Mouse (Mus musculus): Measurements from ENCODE around the gene Ttk. TPM values are rescaled to one million over a fixed set of nuclear protein-coding genes. Genes with fewer than 3 reads are reported as not detected.
A peak's percentile ranks its signal among the peaks of the same experiment; 100 is the strongest.

Ttk gene
- polyA plus RNA-seq, 1 experiment: 6.6 TPM

GRCm38 (mm10) chr9:83902086-83902485 lies 67.6 kb downstream of the Ttk start:
- no peak for DNase-seq (ENCODE audit: low read depth)
- no peak for TF ChIP-seq POLR2A (IDR thresholded peaks at IDR 0.05; ENCODE audit: borderline replicate concordance, extremely low read depth, insufficient read depth, insufficient read length, poor library complexity, severe bottlenecking)
- no peak for TF ChIP-seq CTCF (IDR thresholded peaks at IDR 0.05; ENCODE audit: borderline replicate concordance, extremely low read depth, insufficient read depth, insufficient read length)

- TF ChIP-seq POLR2A (IDR thresholded peaks at IDR 0.05; ENCODE audit: borderline replicate concordance, extremely low read depth, insufficient read depth, insufficient read length, poor library complexity, severe bottlenecking) (no peak), CTCF (IDR thresholded peaks at IDR 0.05; ENCODE audit: borderline replicate concordance, extremely low read depth, insufficient read depth, insufficient read length) (no peak)
- DNase-seq (ENCODE audit: low read depth): peak; percentile 5
Measured at GRCm38 (mm10) chr9:83905820-83906219, 71.3 kb downstream of the Ttk start.

GRCm38 (mm10) chr9:83907017-83907416 lies 72.5 kb downstream of the Ttk start:
- TF ChIP-seq POLR2A (IDR thresholded peaks at IDR 0.05; ENCODE audit: borderline replicate concordance, extremely low read depth, insufficient read depth, insufficient read length, poor library complexity, severe bottlenecking): no peak
- no peak for TF ChIP-seq CTCF (IDR thresholded peaks at IDR 0.05; ENCODE audit: borderline replicate concordance, extremely low read depth, insufficient read depth, insufficient read length)
- no peak for DNase-seq (ENCODE audit: low read depth)

- DNase-seq (ENCODE audit: low read depth): no peak
Measured at GRCm38 (mm10) chr9:83909836-83910235, 75.3 kb downstream of the Ttk start.

GRCm38 (mm10) chr9:83910926-83911325 lies 76.4 kb downstream of the Ttk start:
- TF ChIP-seq CTCF (IDR thresholded peaks at IDR 0.05; ENCODE audit: borderline replicate concordance, extremely low read depth, insufficient read depth, insufficient read length) (no peak), POLR2A (IDR thresholded peaks at IDR 0.05; ENCODE audit: borderline replicate concordance, extremely low read depth, insufficient read depth, insufficient read length, poor library complexity, severe bottlenecking) (no peak)

More at GRCm38 (mm10) chr9:83909836-83910235, 75.3 kb downstream of the Ttk start:
- TF ChIP-seq POLR2A (IDR thresholded peaks at IDR 0.05; ENCODE audit: borderline replicate concordance, extremely low read depth, insufficient read depth, insufficient read length, poor library complexity, severe bottlenecking) (no peak), CTCF (IDR thresholded peaks at IDR 0.05; ENCODE audit: borderline replicate concordance, extremely low read depth, insufficient read depth, insufficient read length) (no peak)

More at GRCm38 (mm10) chr9:83910926-83911325, 76.4 kb downstream of the Ttk start:
- DNase-seq (ENCODE audit: low read depth): no peak

Other genes with a start within 250 kb of the Ttk start
- 31.6 and 38.4 TPM in 2 replicates for gene Elovl4, start 28.4 kb upstream of the Ttk start, polyA plus RNA-seq (2012; rRNA removed)
- 21.9 and 27.6 TPM in 2 replicates for gene Bckdhb, start 90.5 kb downstream of the Ttk start, polyA plus RNA-seq (2012; rRNA removed)